Mouse (Mus musculus): Measurements from ENCODE around the gene Psat1. TPM values are rescaled to one million over a fixed set of nuclear protein-coding genes. Genes with fewer than 3 reads are reported as not detected.

Psat1 gene
- 57.5 and 61.5 TPM in 2 replicates for polyA plus RNA-seq (2012; rRNA removed)

GRCm38 (mm10) chr19:15947237-15947636 lies at the start of gene Psat1:
Gene Psat1 (minus strand): TSS chr19:15947337.

GRCm38 (mm10) chr19:15984449-15985171 lies 37.5 kb upstream of the Psat1 start, which contains the start of gene Cep78:
Gene Cep78 (minus strand): TSS chr19:15984989.

Other genes starting within 250 kb of the Psat1 start
- 19.2 and 20.0 TPM in 2 replicates for gene Cep78, start 37.7 kb upstream of the Psat1 start, polyA plus RNA-seq (2012; rRNA removed)
- 68.8 and 75.5 TPM in 2 replicates for gene Gnaq, start 185.5 kb upstream of the Psat1 start, polyA plus RNA-seq (2012; rRNA removed)

Data from central nervous system, embryonic 18 days (tissue).